Mouse (Mus musculus) hindbrain, embryonic 10.5 days (tissue): ENCODE measurements around the gene Gm17584. TPM values are rescaled to one million over a fixed set of nuclear protein-coding genes. Genes with fewer than 3 reads are reported as not detected.
"Not testable (repeated sequence)": the region's sequence is repeated elsewhere in the genome, so short reads cannot be mapped to it uniquely, and the experiment has no call there.

Source experiments
- DNase-seq: peaks from one replicate; pipeline ENCODE4 v3.0.0-alpha.2; 2017; ENCODE audit warnings: low spot score
- H3K27ac ChIP-seq: fragments of 300-500 bp; sonication (generic); 2 replicates; pipeline ENCODE4 v1.5.1; 2016; ENCODE audit warnings: mild to moderate bottlenecking, moderate library complexity
- H3K27me3 ChIP-seq: fragments of 300-500 bp; sonication (generic); 2 replicates; pipeline ENCODE4 v1.6.1; 2016; ENCODE audit warnings: mild to moderate bottlenecking; ENCODE audit not compliant: poor library complexity, insufficient read depth, severe bottlenecking
- H3K36me3 ChIP-seq: fragments of 300-500 bp; sonication (generic); 2 replicates; pipeline ENCODE4 v1.6.1; 2016; ENCODE audit warnings: mild to moderate bottlenecking, moderate library complexity
- H3K4me1 ChIP-seq: fragments of 300-500 bp; sonication (generic); replicated peaks from 2 replicates; pipeline ENCODE4 v1.6.1; 2016; ENCODE audit warnings: mild to moderate bottlenecking
- H3K4me3 ChIP-seq: fragments of 300-500 bp; sonication (generic); 2 replicates; pipeline ENCODE4 v1.5.1; 2016; ENCODE audit warnings: mild to moderate bottlenecking, moderate library complexity
- H3K9me3 ChIP-seq: fragments of 300-500 bp; sonication (generic); 2 replicates; pipeline ENCODE4 v1.6.1; 2016; ENCODE audit warnings: mild to moderate bottlenecking, moderate library complexity
- WGBS: fragments of 180-500 bp; shearing (Covaris S2); methylation state at CpG from one replicate; pipeline ENCODE4 v1.1.7; 2016; 5-methylcytosine and 5-hydroxymethylcytosine counted together
- polyA plus RNA-seq: library from polyadenylated mRNA; unstranded; fragments of >200 nt; fragmentation: Nextera tagmentation; extraction: Ambion mirVana; gene quantifications from 2 replicates; pipeline ENCODE4 v1.2.1, GENCODE M21; 2016

The Gm17584 gene
- not detected in 2 replicates for polyA plus RNA-seq

DNA sequence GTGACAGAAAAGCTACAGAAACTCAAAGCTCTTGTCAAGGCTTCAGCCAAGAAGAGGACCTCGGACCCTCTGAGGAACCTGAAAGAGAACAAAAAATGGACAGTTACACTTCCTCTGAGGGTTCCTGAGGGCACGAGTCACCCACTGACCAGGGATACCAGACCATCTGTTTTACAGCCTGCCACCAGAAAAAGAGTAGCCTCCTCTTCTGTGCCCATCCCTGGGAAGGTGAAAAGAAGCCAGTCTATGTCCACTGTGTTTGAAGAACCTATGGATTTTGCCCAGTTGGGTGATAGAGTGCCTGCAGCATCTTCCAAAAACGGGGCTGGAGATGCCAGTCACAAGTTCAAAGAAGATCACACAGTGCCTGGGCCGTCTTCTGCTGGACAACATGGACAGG is at the start of gene Gm17584:
Gene Gm17584, plus strand, starts transcription at position 301 of the 400 bp plus-strand sequence.
- H3K4me1 ChIP-seq, DNase-seq, H3K9me3 ChIP-seq, H3K27me3 ChIP-seq, H3K27ac ChIP-seq, H3K36me3 ChIP-seq, H3K4me3 ChIP-seq: not testable (repeated sequence)
- WGBS, result no CpG with 5 or more reads among the region's 4 CpGs

Other genes with a start within 250 kb of the Gm17584 start
- not detected in 2 replicates for gene Gm17469, start 129.3 kb downstream of the Gm17584 start, polyA plus RNA-seq